Mouse (Mus musculus) cerebellum, adult 2 months (tissue): ENCODE data around the gene Mcf2.

Experiments used
- CTCF ChIP-seq: fragments of 200-500 bp; IDR thresholded peaks from 2 replicates; pipeline ENCODE4 v1.5.1; 2011; ENCODE audit warnings: low read depth, mild to moderate bottlenecking, control low read depth, low read length, moderate library complexity, borderline replicate concordance; ENCODE audit not compliant: insufficient read depth
- POLR2A ChIP-seq: fragments of 200-500 bp; IDR thresholded peaks from 2 replicates; pipeline ENCODE4 v1.6.1; 2011; ENCODE audit warnings: low read length, control low read depth, borderline replicate concordance; ENCODE audit not compliant: insufficient read depth

DNA sequence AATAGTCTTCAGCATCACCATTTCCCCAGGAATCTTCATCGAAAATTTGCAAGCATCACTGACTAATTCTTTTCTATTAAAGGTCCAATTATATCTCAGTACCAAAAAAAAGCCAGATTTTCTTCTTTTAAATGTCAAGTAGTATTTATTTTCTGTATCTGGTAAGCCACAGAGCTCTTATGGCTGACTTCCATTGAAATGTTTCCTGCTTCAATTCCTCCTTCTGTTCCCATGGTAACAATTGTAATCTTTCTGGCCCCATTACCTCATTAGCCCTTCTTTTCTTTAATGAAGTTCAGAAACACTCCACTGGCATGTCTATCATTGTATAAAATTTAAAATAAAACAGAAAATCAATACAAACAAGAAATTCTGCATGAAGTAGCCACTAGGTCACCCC lies 103.5 kb downstream of the Mcf2 start:
- TF ChIP-seq CTCF (no peak), POLR2A (no peak)
